Mouse (Mus musculus): ENCODE data around the gene Plekhb1. TPM values are rescaled to one million over a fixed set of nuclear protein-coding genes. Genes with fewer than 3 reads are reported as not detected.

Plekhb1 gene
- polyA plus RNA-seq (2012; rRNA removed) (4.9 and 7.7 TPM in 2 replicates), polyA plus RNA-seq (2014; fragmentation: Nextera tagmentation; extraction: Ambion mirVana) (4.6 and 4.9 TPM in 2 replicates)

DNA sequence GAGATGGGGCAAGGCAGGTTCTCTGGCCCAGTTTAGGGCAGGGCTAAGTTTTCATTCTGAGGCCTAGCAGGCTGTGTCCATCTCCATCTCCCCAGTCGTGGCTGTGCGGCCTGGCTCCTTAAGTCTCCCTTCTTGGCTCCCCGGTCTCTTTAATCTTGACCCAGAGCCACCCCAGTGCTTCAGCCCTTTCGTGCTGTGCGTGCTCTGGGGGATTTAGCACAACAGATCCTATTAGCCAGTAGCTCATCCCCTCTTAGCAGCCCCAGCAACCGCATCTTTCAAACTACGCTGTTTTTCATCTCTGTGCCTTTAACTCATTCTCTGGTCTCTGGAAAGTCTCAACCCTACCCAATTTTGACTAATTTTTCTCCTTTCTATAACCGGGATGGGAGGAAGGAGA lies at the start of gene Plekhb1:
Gene Plekhb1 (minus strand): TSS at position 184 of the 400 bp plus-strand sequence.
- no peak for TF ChIP-seq POLR2A (IDR thresholded peaks at IDR 0.05; ENCODE audit: borderline replicate concordance, extremely low read depth, insufficient read depth, insufficient read length)
- Histone ChIP-seq H3K4me3 (replicated peaks; ENCODE audit: low read length) (no peak within 1 kb of the TSS), H3K9me3 (ENCODE audit: control insufficient read depth, low read length) (no peaks in the 10 kb centered on the region), H3K9ac (ENCODE audit: low read depth, low read length, severe bottlenecking) (no peak within 1 kb of the TSS), H3K27me3 (ENCODE audit: control insufficient read depth, insufficient read depth, low read length) (no peaks in the 10 kb centered on the region), H3K4me1 (ENCODE audit: control insufficient read depth, insufficient read depth, low read length) (peaks cover 6% of the 10 kb centered on the region), H3K36me3 (ENCODE audit: control insufficient read depth, insufficient read depth, low read length) (no peaks in the 10 kb centered on the region), H3K27ac (replicated peaks; ENCODE audit: low read depth, low read length) (no peak within 1 kb of the TSS; the same call in 1 of the 2 replicates), H3K4me2 (replicated peaks; ENCODE audit: low read depth, low read length, severe bottlenecking) (peak within 1 kb of the TSS; percentile 28; the same call in 1 of the 2 replicates)
- 77% methylated on average over 8 of the region's 8 CpGs for WGBS
- no peak for ATAC-seq (ENCODE audit: low FRiP score, low read depth)
- DNase-seq (ENCODE audit: low spot score) = no peak

DNA sequence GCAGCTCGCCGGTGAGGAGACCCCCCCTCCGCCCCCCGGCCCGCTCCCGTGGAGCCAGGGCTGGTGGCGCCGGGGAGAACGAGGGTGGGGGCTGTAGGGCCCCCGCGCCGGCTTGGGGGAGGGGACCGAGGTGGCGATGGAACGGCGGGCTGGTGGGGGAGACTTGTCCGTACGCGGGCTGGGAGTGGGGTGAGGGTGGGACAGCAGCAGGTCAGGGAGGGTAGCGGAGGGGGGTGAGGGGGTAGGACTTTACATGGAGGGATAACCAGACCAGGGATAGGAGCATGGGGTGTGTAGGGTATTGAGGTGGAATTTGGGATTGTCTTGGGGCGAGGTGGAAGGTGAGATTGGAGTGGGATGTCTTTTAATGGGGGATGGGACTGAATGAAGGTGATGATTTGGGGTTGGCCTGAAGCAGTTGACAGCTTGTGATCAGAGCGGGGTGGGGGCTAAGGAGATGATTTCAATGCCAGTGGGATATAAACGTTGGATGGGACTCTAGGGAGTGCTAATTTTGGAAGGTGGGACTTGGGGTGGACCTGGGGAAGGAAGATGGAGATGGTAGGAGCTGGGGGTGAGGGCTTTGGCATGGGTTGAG lies 44.8 kb upstream of the Plekhb1 start:
- 0 out of 2 replicates have a peak, but pooled peaks have one; percentile 2 for TF ChIP-seq POLR2A (IDR thresholded peaks at IDR 0.05; ENCODE audit: borderline replicate concordance, extremely low read depth, insufficient read depth, insufficient read length)
- Histone ChIP-seq H3K9ac (ENCODE audit: low read depth, low read length, severe bottlenecking) (peak overlapping the region; percentile 96), H3K27me3 (ENCODE audit: control insufficient read depth, insufficient read depth, low read length) (no peaks in the 10 kb centered on the region), H3K36me3 (ENCODE audit: control insufficient read depth, insufficient read depth, low read length) (no peaks in the 10 kb centered on the region), H3K9me3 (ENCODE audit: control insufficient read depth, low read length) (no peaks in the 10 kb centered on the region), H3K27ac (replicated peaks; ENCODE audit: low read depth, low read length) (peak overlapping the region; percentile 96), H3K4me1 (ENCODE audit: control insufficient read depth, insufficient read depth, low read length) (peaks cover 14% of the 10 kb centered on the region), H3K4me2 (replicated peaks; ENCODE audit: low read depth, low read length, severe bottlenecking) (peak overlapping the region; percentile 93), H3K4me3 (replicated peaks; ENCODE audit: low read length) (peak overlapping the region; percentile 88)
- ATAC-seq (ENCODE audit: low FRiP score, low read depth) (peak; percentile 35), DNase-seq (ENCODE audit: low spot score) (no peak)
- WGBS = 2% methylated on average over 22 of the region's 23 CpGs

DNA sequence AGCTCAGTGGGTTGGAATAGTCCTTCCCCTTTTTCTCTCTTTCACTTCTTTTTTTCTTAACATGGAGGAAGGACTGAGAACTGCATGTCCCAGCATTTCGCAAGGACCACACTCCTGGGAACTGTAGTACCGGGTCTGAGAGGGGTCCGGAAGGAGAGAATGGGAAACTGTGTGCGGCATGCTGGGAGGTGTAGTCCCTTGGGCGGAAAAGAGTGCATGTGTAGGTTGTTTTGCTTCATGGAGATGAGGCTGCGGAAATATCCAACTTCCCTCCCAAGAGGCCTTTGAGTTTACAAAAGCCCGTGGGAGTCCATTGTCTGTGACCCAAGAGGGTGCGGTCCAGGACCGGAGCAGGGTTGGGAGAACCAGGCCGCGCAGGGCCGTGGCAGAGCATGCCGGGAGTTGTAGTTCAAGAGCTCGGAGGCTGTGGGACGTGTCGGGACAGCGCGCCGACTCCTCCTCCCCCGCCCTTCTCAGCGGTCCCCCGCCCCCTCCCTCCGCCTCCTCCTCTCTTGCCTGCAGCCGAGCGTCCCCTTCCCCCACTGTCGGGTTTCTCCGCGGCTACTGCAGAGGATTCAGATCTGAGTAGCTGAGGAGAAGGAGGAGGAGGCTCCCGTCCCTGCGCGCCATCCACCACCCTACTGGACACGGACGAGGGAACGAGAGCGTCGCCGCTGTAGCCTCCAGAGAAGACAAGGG lies 44.1 kb upstream of the Plekhb1 start, which contains the start of gene Fam168a:
Gene Fam168a (plus strand): TSS at position 493 of the 699 bp plus-strand sequence.
- peak within 1 kb of the TSS; percentile 96 for H3K27ac ChIP-seq (replicated peaks; ENCODE audit: low read depth, low read length)
- no peaks in the 10 kb centered on the region for H3K9me3 ChIP-seq (ENCODE audit: control insufficient read depth, low read length)
- H3K9ac ChIP-seq (ENCODE audit: low read depth, low read length, severe bottlenecking) = peak within 1 kb of the TSS; percentile 96
- H3K4me2 ChIP-seq (replicated peaks; ENCODE audit: low read depth, low read length, severe bottlenecking) = peak within 1 kb of the TSS; percentile 93
- peak within 1 kb of the TSS; percentile 88 for H3K4me3 ChIP-seq (replicated peaks; ENCODE audit: low read length)
- ATAC-seq (ENCODE audit: low FRiP score, low read depth) (peak; percentile 98), DNase-seq (ENCODE audit: low spot score) (peak; percentile 94)
- TF ChIP-seq POLR2A (IDR thresholded peaks at IDR 0.05; ENCODE audit: borderline replicate concordance, extremely low read depth, insufficient read depth, insufficient read length) = peak; percentile 67; the same call in 1 of the 2 replicates
- under 1% methylated on average over 20 of the region's 37 CpGs for WGBS
- no peaks in the 10 kb centered on the region for H3K27me3 ChIP-seq (ENCODE audit: control insufficient read depth, insufficient read depth, low read length)
- peaks cover 14% of the 10 kb centered on the region for H3K4me1 ChIP-seq (ENCODE audit: control insufficient read depth, insufficient read depth, low read length)
- H3K36me3 ChIP-seq (ENCODE audit: control insufficient read depth, insufficient read depth, low read length) = no peaks in the 10 kb centered on the region

DNA sequence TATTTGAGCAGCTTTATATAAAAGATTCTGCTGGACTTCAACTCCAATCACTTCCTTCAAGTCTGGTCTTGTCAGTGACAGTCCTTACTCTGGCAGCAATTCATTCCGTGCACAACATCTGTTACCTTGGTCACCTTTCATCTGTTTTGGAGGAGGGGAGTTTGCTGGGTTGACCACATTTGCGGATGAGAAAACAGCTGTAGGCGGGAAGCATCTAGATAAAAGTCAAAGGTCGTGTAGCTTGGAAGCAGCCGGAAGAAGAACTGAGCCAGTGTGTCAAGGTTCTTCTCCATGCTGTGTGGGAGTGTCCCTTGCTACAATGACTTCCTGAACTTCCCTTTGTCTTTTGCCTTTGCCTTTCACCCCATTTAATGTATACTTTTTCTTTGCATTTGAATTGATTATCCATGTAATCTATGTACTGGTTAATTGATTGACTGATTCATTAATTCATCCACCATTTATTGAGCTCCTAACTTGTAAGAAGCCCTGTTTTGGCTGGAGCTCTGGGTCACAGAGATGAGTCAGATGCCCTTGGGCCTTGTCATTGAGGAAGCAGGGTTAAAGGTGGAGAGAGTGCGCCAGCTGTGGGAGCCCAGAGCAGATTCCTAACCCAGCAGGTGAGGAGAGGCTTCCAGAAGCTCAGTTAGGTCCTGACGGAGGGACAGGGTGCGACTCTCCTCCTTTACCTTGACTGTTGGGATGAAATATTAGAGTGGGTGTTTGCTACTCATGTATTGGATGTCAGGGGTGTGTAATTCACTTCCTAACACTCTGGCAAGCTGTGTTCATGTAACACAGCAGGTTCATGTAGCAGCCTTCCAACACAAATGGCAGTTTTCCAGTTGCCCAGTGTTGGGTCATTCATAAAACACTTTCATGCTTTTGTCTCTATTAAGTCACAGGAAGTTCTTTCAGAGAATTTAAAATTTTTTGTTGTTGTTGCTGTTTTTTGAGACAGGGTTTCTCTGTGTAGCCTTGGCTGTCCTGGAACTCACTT lies 37.9 kb upstream of the Plekhb1 start:
- 51% methylated on average over 8 of the region's 8 CpGs for WGBS
- TF ChIP-seq POLR2A (IDR thresholded peaks at IDR 0.05; ENCODE audit: borderline replicate concordance, extremely low read depth, insufficient read depth, insufficient read length) = no peak
- no peak overlapping the region for H3K4me2 ChIP-seq (replicated peaks; ENCODE audit: low read depth, low read length, severe bottlenecking)
- DNase-seq (ENCODE audit: low spot score) (no peak), ATAC-seq (ENCODE audit: low FRiP score, low read depth) (no peak)
- H3K9ac ChIP-seq (ENCODE audit: low read depth, low read length, severe bottlenecking) = no peak overlapping the region
- H3K27me3 ChIP-seq (ENCODE audit: control insufficient read depth, insufficient read depth, low read length) = no peaks in the 10 kb centered on the region
- no peaks in the 10 kb centered on the region for H3K4me1 ChIP-seq (ENCODE audit: control insufficient read depth, insufficient read depth, low read length)
- no peaks in the 10 kb centered on the region for H3K9me3 ChIP-seq (ENCODE audit: control insufficient read depth, low read length)
- H3K4me3 ChIP-seq (replicated peaks; ENCODE audit: low read length) = no peak overlapping the region
- H3K27ac ChIP-seq (replicated peaks; ENCODE audit: low read depth, low read length) = no peak overlapping the region
- no peaks in the 10 kb centered on the region for H3K36me3 ChIP-seq (ENCODE audit: control insufficient read depth, insufficient read depth, low read length)
